Mouse (Mus musculus): ENCODE measurements around the gene Abt1. TPM values are rescaled to one million over a fixed set of nuclear protein-coding genes. Genes with fewer than 3 reads are reported as not detected.
A peak's percentile ranks its signal among the peaks of the same experiment; 100 is the strongest.

The Abt1 gene
- 10.5 and 15.5 TPM in 2 replicates for total RNA-seq (2012; rRNA removed)

DNA sequence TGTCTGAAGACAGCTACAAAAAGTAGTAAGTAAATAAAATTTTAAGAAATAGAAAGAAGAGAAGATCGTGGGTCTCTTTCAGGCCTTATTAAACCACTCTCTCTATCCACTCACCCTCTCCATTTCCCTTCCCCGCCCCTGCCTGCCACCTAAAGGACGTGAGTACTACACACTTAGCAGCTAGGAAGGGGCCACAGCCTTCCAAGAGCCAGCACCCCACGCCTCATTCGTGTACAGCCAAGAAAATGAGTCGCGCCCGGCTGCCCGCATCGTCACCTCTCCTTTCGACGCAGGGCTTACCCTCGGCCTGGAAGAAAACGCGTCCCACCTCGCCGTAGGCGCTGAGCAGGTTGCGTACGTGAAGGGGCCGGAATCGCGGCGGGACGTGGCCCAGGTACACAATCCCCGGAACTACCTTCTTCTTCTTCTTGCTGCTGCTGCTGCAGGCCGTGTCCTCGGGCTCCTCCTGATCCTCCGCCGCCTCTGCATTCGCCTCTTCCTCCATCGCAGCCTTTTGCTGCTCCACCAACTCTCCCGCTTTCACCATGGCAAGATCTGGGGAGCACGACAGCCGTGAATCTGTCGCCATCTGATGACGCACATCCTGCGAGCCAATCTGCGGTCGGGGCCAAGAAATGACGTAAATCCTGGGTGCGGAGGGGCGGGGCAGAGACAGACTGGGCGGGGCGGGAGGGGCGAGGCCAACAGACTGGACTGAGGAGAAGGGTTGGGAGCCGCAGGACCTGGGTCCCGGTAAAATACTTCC is at the start of gene Abt1:
Abt1 (minus strand) TSS at position 581 of the 766 bp plus-strand sequence.
- DNase-seq (ENCODE audit: low read depth, low spot score) = peak; percentile 96
- Histone ChIP-seq H3K9me3 (ENCODE audit: control insufficient read depth, insufficient read depth, low read depth, low read length) (no peaks in the 10 kb centered on the region), H3K36me3 (ENCODE audit: control insufficient read depth, insufficient read depth, low read length, poor library complexity, severe bottlenecking) (peaks cover 20% of the 10 kb centered on the region), H3K27ac (ENCODE audit: insufficient read depth, low read depth, low read length, poor library complexity, severe bottlenecking) (peak within 1 kb of the TSS; percentile 32; the same call in 1 of the 2 replicates), H3K4me1 (ENCODE audit: control insufficient read depth in 2 of 2, insufficient read depth in 2 of 2, low read length in 2 of 2, poor library complexity in 1 of 2) (peaks cover 0 to 9% of the 10 kb centered on the region in 2 experiments; a peak in 1 of 4 replicates), H3K4me3 (ENCODE audit: insufficient read depth in 1 of 2, low read depth in 1 of 2, low read length in 2 of 2, poor library complexity in 1 of 2, severe bottlenecking in 1 of 2) (peak within 1 kb of the TSS; percentile 95 to 97), H3K9ac (ENCODE audit: insufficient read depth, low read depth, low read length, poor library complexity, severe bottlenecking) (peak within 1 kb of the TSS; percentile 93)
- in situ Hi-C loops (cut with MboI; ENCODE audit: low sequenced_read_pairs in 2 of 2, unreplicated experiment in 2 of 2) = loop anchor here in 1 of 2 experiments (25.0 kb wide), 2 partner anchors 1386 to 1561 kb away; partner anchors contain the start of genes Hist1h2ag, Hist1h2ah, Hist1h2bj and Hist1h2bk
- TF ChIP-seq ZC3H11A (IDR thresholded peaks at IDR 0.05; ENCODE audit: borderline replicate concordance, low read depth, low read length) = peak; percentile 41
- 0 out of 2 replicates have a peak, but pooled peaks have one; percentile 47 for TF ChIP-seq HCFC1 (IDR thresholded peaks at IDR 0.05; ENCODE audit: borderline replicate concordance, insufficient read depth, low read length)
- TF ChIP-seq CHD2 (IDR thresholded peaks at IDR 0.05; ENCODE audit: low read depth, low read length) = no peak
- no peak for TF ChIP-seq ZNF384 (IDR thresholded peaks at IDR 0.05; ENCODE audit: low read depth, low read length)
- TF ChIP-seq MAFK (IDR thresholded peaks at IDR 0.05; ENCODE audit: insufficient read depth, low read depth, low read length) = no peak

DNA sequence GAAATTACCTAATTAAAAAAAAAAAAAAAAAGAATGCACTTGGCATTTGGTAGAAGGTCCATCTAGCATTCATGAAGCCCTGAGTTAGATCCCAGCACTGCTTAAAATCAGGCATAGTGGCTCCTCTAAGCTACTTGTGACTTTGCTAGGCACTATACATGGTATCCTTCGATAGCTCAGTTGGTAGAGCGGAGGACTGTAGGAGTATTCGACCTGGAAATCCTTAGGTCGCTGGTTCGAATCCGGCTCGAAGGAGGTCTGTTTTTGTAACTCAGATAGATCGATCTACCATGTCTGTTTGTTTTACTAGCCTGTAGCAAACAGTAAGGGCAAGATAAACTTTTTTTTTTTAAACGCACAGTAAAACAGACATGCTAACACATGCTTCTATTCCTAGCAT is 43.2 kb upstream of the Abt1 start:
- in situ Hi-C loops (cut with MboI; ENCODE audit: low sequenced_read_pairs in 2 of 2, unreplicated experiment in 2 of 2) = no loop called here
- TF ChIP-seq MAFK (IDR thresholded peaks at IDR 0.05; ENCODE audit: insufficient read depth, low read depth, low read length) (peak; percentile 96), HCFC1 (IDR thresholded peaks at IDR 0.05; ENCODE audit: borderline replicate concordance, insufficient read depth, low read length) (no peak)

DNA sequence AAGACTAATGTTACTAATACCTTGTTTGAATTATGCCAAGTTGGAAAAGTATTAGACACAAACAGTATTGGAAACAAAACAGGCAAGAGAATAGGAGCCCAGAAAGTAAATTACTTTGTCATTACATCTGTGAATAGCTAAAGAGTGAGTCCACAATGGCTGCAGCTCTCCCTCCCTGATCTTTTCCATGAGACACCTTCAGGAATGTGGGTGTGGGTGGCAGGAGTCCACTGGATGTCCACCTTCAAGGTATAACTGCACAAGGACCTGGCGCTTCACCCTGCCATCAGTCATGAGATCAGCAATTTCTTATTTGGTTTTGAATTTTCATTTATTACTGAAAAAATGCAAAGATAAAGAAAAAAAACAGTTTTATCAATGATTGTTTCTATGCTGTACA is 42.6 kb upstream of the Abt1 start:
- Histone ChIP-seq H3K4me1 (ENCODE audit: control insufficient read depth in 2 of 2, insufficient read depth in 2 of 2, low read length in 2 of 2, poor library complexity in 1 of 2) (peaks cover 2 to 7% of the 10 kb centered on the region in 2 experiments; a peak in 3 of 4 replicates), H3K4me3 (ENCODE audit: insufficient read depth in 1 of 2, low read depth in 1 of 2, low read length in 2 of 2, poor library complexity in 1 of 2, severe bottlenecking in 1 of 2) (0 out of 4 replicates have a peak overlapping the region, but pooled peaks of 1 of the 2 experiments have one; percentile 49), H3K9ac (ENCODE audit: insufficient read depth, low read depth, low read length, poor library complexity, severe bottlenecking) (no peak overlapping the region), H3K36me3 (ENCODE audit: control insufficient read depth, insufficient read depth, low read length, poor library complexity, severe bottlenecking) (no peaks in the 10 kb centered on the region), H3K9me3 (ENCODE audit: control insufficient read depth, insufficient read depth, low read depth, low read length) (no peaks in the 10 kb centered on the region), H3K27ac (ENCODE audit: insufficient read depth, low read depth, low read length, poor library complexity, severe bottlenecking) (no peak overlapping the region)
- no peak for DNase-seq (ENCODE audit: low read depth, low spot score)
- TF ChIP-seq ZC3H11A (IDR thresholded peaks at IDR 0.05; ENCODE audit: borderline replicate concordance, low read depth, low read length) (no peak), HCFC1 (IDR thresholded peaks at IDR 0.05; ENCODE audit: borderline replicate concordance, insufficient read depth, low read length) (no peak), CHD2 (IDR thresholded peaks at IDR 0.05; ENCODE audit: low read depth, low read length) (no peak), MAFK (IDR thresholded peaks at IDR 0.05; ENCODE audit: insufficient read depth, low read depth, low read length) (no peak), ZNF384 (IDR thresholded peaks at IDR 0.05; ENCODE audit: low read depth, low read length) (no peak)
- in situ Hi-C loops (cut with MboI; ENCODE audit: low sequenced_read_pairs in 2 of 2, unreplicated experiment in 2 of 2) = no loop called here

More for the DNA sequence above, 43.2 kb upstream of the Abt1 start:
- no peaks in the 10 kb centered on the region for H3K36me3 ChIP-seq (ENCODE audit: control insufficient read depth, insufficient read depth, low read length, poor library complexity, severe bottlenecking)
- 0 out of 4 replicates have a peak overlapping the region, but pooled peaks of 1 of the 2 experiments have one; percentile 12 for H3K4me3 ChIP-seq (ENCODE audit: insufficient read depth in 1 of 2, low read depth in 1 of 2, low read length in 2 of 2, poor library complexity in 1 of 2, severe bottlenecking in 1 of 2)
- no peak overlapping the region for H3K9ac ChIP-seq (ENCODE audit: insufficient read depth, low read depth, low read length, poor library complexity, severe bottlenecking)
- H3K27ac ChIP-seq (ENCODE audit: insufficient read depth, low read depth, low read length, poor library complexity, severe bottlenecking) = no peak overlapping the region
- H3K9me3 ChIP-seq (ENCODE audit: control insufficient read depth, insufficient read depth, low read depth, low read length) = no peaks in the 10 kb centered on the region
- peak; percentile 94 for DNase-seq (ENCODE audit: low read depth, low spot score)
- H3K4me1 ChIP-seq (ENCODE audit: control insufficient read depth in 2 of 2, insufficient read depth in 2 of 2, low read length in 2 of 2, poor library complexity in 1 of 2) = peaks cover 2 to 7% of the 10 kb centered on the region in 2 experiments; a peak in 3 of 4 replicates

DNA sequence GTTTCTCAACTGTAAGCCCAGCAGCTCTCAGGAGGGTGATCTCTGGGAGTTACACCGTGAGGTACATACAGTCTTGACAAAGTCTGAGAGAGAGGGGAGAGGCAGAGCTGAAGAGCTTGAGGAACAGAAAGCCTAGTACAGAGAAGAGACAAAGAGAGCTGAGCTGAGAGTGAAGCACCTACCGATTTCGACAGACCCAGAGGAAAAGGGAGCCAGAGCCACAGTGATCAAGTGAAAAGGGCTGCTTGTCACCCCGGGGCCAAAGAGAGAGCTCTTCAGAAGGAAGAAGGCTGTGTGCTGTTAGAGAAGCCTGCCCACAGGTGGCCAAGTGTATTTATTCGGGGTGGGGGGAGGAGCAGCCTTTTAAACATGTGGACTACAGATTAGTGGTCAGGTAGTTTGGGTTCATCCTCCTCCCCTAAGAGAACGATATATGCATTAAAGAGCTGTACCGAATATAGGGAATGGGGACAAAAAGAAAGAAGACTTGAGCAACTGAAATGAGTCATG is 42.0 kb upstream of the Abt1 start, which contains the start of gene Btn1a1:
Btn1a1 (minus strand) TSS at position 302 of the 510 bp plus-strand sequence.
- Histone ChIP-seq H3K9me3 (ENCODE audit: control insufficient read depth, insufficient read depth, low read depth, low read length) (no peaks in the 10 kb centered on the region), H3K4me3 (ENCODE audit: insufficient read depth in 1 of 2, low read depth in 1 of 2, low read length in 2 of 2, poor library complexity in 1 of 2, severe bottlenecking in 1 of 2) (peak within 1 kb of the TSS; percentile 40 to 49; a peak in 3 of 4 replicates), H3K9ac (ENCODE audit: insufficient read depth, low read depth, low read length, poor library complexity, severe bottlenecking) (no peak within 1 kb of the TSS; the same call in 1 of the 2 replicates), H3K27ac (ENCODE audit: insufficient read depth, low read depth, low read length, poor library complexity, severe bottlenecking) (no peak within 1 kb of the TSS), H3K4me1 (ENCODE audit: control insufficient read depth in 2 of 2, insufficient read depth in 2 of 2, low read length in 2 of 2, poor library complexity in 1 of 2) (peaks cover 2 to 7% of the 10 kb centered on the region in 2 experiments; a peak in 3 of 4 replicates), H3K36me3 (ENCODE audit: control insufficient read depth, insufficient read depth, low read length, poor library complexity, severe bottlenecking) (no peaks in the 10 kb centered on the region)
- TF ChIP-seq CHD2 (IDR thresholded peaks at IDR 0.05; ENCODE audit: low read depth, low read length) (no peak), ZNF384 (IDR thresholded peaks at IDR 0.05; ENCODE audit: low read depth, low read length) (no peak), MAFK (IDR thresholded peaks at IDR 0.05; ENCODE audit: insufficient read depth, low read depth, low read length) (no peak), HCFC1 (IDR thresholded peaks at IDR 0.05; ENCODE audit: borderline replicate concordance, insufficient read depth, low read length) (no peak), ZC3H11A (IDR thresholded peaks at IDR 0.05; ENCODE audit: borderline replicate concordance, low read depth, low read length) (no peak)
- in situ Hi-C loops (cut with MboI; ENCODE audit: low sequenced_read_pairs in 2 of 2, unreplicated experiment in 2 of 2) = no loop called here
- DNase-seq (ENCODE audit: low read depth, low spot score) = no peak
